34 mouse cellular contexts compared by ENCODE assay signal in genomic region chr17:49367791-49368190, GRCm38 (mm10).
"Had no signal": no experiment of that assay in that cellular context is flagged by ENCODE, and none has a peak within 500 bp of the region (broad histone marks: within the 10 kb centered on the region; RNA-seq: fewer than 3 reads in every experiment).

No protein-coding gene starts in this region.

- DNase-seq: heart, adult 2 months; heart, postnatal 10 days; heart, postnatal 14 days; heart, postnatal 36 days; heart, postnatal 4 days; kidney, adult 11 months; kidney, adult 18-20 months; kidney, adult 2 months; kidney, adult 8-10 months; kidney, adult 9 months; kidney, postnatal 10 days; kidney, postnatal 14 days; kidney, postnatal 25 days; kidney, postnatal 36 days; kidney, postnatal 4 days; layer of hippocampus, adult 9-11 months; layer of hippocampus, postnatal 36 days had no signal

- ATAC-seq: hindbrain, embryonic 16.5 days; hindbrain, postnatal 0 days; inflammation-experienced regulatory T-cells, adult 6 months; intestine, embryonic 15.5 days had no signal

- H3K9me3 ChIP-seq: heart, embryonic 10.5 days; heart, embryonic 12.5 days; heart, embryonic 13.5 days; heart, embryonic 15.5 days; hindbrain, embryonic 10.5 days; hindbrain, embryonic 12.5 days; hindbrain, embryonic 13.5 days; hindbrain, embryonic 15.5 days; intestine, embryonic 15.5 days; kidney, embryonic 15.5 days had no signal

- H3K27ac ChIP-seq: heart, adult 2 months; heart, embryonic 10.5 days; heart, embryonic 13.5 days; heart, embryonic 15.5 days; hindbrain, embryonic 10.5 days; hindbrain, embryonic 12.5 days; hindbrain, embryonic 13.5 days; hindbrain, embryonic 14.5 days; hindbrain, embryonic 15.5 days; hindbrain, postnatal 0 days; intestine, embryonic 15.5 days; kidney, embryonic 15.5 days; kidney, postnatal 0 days; layer of hippocampus, adult 2 months had no signal

- H3K4me3 ChIP-seq: heart, adult 2 months; heart, embryonic 10.5 days; heart, embryonic 12.5 days; heart, embryonic 13.5 days; heart, embryonic 15.5 days; hindbrain, embryonic 10.5 days; hindbrain, embryonic 12.5 days; hindbrain, embryonic 13.5 days; hindbrain, embryonic 15.5 days; intestine, embryonic 15.5 days; kidney, embryonic 15.5 days; layer of hippocampus, adult 2 months had no signal

- H3K36me3 ChIP-seq: heart, embryonic 10.5 days; heart, embryonic 12.5 days; heart, embryonic 13.5 days; heart, embryonic 15.5 days; hindbrain, embryonic 10.5 days; hindbrain, embryonic 12.5 days; hindbrain, embryonic 13.5 days; hindbrain, embryonic 15.5 days; intestine, embryonic 15.5 days; kidney, embryonic 15.5 days had no signal

- H3K4me2 ChIP-seq: heart, embryonic 11.5 days; heart, embryonic 12.5 days; heart, embryonic 13.5 days; heart, embryonic 15.5 days; hindbrain, embryonic 12.5 days; hindbrain, embryonic 13.5 days; hindbrain, embryonic 14.5 days; hindbrain, embryonic 15.5 days; intestine, embryonic 15.5 days; kidney, embryonic 15.5 days had no signal

- H3K9ac ChIP-seq: heart, embryonic 12.5 days; heart, embryonic 13.5 days; heart, embryonic 15.5 days; hindbrain, embryonic 12.5 days; hindbrain, embryonic 13.5 days; hindbrain, embryonic 14.5 days; hindbrain, embryonic 15.5 days; intestine, embryonic 15.5 days; kidney, embryonic 15.5 days had no signal

- H3K4me1 ChIP-seq: heart, embryonic 10.5 days; heart, embryonic 12.5 days; heart, embryonic 13.5 days; heart, embryonic 15.5 days; hindbrain, embryonic 10.5 days; hindbrain, embryonic 12.5 days; hindbrain, embryonic 13.5 days; hindbrain, embryonic 15.5 days; intestine, embryonic 15.5 days; kidney, embryonic 15.5 days had no signal

- H3K27me3 ChIP-seq: heart, embryonic 13.5 days; heart, embryonic 15.5 days; hindbrain, embryonic 12.5 days; hindbrain, embryonic 13.5 days; hindbrain, embryonic 15.5 days; intestine, embryonic 15.5 days; kidney, embryonic 15.5 days had no signal
